Mouse (Mus musculus): ENCODE measurements around the gene Gm20388.

The Gm20388 gene

DNA sequence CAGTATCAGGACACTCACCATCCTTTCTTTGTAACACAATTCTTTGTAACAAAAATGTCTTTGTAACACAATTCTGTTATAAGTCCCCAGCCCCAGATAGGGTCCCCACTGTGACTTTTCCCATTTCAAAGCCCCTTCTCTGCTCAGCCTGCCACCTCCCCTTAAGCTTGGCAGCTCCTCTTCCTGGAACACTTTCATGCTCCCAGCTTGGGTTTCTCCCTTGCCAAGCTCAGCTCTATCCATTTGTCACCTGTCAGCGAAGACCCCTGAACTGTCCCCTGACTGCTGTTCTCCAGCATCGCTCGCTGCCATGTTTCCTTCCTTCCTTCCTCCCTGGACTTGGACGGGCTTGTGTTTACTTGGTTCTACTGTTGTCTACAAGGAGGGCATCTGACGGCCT, 2447.0 kb downstream of the Gm20388 start:
- DNase-seq (ENCODE audit: low spot score) = no peak

GRCm38 (mm10) chr8:122359111-122359775, 2448.6 kb downstream of the Gm20388 start:
- no peak for DNase-seq (ENCODE audit: low spot score)

- DNase-seq (ENCODE audit: low spot score) = no peak
These were observed 2450.2 kb downstream of the Gm20388 start, which contains the start of gene Trhr2 for GRCm38 (mm10) chr8:122360696-122361416. TSS of gene Trhr2 (minus strand) at chr8:122360746.

- no peak for DNase-seq (ENCODE audit: low spot score)
These were observed 2451.6 kb downstream of the Gm20388 start for GRCm38 (mm10) chr8:122362271-122362670.

GRCm38 (mm10) chr8:122362967-122363366, 2452.3 kb downstream of the Gm20388 start:
- DNase-seq (ENCODE audit: low spot score) = no peak

DNA sequence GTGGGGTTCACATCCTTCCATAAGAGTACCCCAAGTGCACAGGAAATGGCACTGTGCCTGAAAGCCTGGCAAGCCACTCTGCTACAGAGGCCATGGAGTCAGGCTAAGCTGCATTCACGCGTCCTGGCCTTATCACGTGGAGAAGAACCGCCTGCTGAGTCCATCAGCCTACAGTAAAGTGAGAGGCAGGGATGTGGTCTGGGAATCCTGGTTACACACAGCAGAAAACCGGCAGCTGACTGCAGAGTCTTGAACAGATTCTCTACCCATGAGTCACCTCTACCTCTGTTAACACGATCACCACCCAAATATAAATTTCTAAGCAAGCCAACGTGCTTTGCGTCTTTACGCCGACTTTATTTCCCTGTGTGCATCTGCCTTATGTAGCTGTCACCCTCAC, 2457.9 kb downstream of the Gm20388 start:
- no peak for DNase-seq (ENCODE audit: low spot score)

GRCm38 (mm10) chr8:122369665-122370064, 2459.0 kb downstream of the Gm20388 start:
- peak; percentile 78 for DNase-seq (ENCODE audit: low spot score)

DNA sequence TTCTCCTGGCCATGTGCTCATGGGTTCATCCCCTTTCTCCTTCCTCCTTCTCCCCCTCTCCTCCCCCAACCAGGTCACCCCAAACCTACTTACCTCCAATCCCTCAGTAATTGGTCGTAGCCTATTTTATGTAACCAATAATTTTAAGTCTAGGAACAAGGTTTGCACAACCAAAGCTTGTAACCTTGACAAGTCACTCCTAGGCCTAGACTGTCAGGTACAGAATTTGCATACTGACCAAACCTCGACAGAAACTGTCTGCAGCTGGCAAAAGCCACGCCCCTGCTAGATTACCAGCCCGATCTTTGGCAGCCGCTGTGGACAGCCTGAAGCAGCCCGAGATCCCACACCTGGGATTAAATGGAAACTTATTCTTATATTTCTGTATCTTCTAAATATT, 2461.1 kb downstream of the Gm20388 start:
- no peak for DNase-seq (ENCODE audit: low spot score)

DNA sequence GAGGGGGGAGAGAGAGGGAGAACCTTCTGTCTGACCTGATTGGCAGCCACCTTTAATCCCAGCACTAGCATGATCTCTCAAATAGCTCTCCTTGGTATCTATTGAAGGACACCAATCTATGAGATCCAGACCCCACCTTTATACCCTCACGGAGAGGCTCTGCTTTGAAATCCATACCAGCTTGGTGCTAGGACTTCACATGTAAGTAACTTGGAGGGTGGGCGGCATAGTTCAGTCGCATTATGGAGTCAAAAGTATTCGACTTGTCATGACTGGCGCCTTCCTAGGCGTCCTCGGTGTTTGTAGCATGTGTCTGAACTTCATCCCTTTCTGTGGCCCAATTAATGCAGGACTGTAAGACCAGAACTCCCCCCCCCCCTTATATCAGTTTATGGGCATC, 2464.7 kb downstream of the Gm20388 start:
- DNase-seq (ENCODE audit: low spot score) = no peak

GRCm38 (mm10) chr8:122375751-122376364, 2465.2 kb downstream of the Gm20388 start:
- DNase-seq (ENCODE audit: low spot score) = no peak

DNA sequence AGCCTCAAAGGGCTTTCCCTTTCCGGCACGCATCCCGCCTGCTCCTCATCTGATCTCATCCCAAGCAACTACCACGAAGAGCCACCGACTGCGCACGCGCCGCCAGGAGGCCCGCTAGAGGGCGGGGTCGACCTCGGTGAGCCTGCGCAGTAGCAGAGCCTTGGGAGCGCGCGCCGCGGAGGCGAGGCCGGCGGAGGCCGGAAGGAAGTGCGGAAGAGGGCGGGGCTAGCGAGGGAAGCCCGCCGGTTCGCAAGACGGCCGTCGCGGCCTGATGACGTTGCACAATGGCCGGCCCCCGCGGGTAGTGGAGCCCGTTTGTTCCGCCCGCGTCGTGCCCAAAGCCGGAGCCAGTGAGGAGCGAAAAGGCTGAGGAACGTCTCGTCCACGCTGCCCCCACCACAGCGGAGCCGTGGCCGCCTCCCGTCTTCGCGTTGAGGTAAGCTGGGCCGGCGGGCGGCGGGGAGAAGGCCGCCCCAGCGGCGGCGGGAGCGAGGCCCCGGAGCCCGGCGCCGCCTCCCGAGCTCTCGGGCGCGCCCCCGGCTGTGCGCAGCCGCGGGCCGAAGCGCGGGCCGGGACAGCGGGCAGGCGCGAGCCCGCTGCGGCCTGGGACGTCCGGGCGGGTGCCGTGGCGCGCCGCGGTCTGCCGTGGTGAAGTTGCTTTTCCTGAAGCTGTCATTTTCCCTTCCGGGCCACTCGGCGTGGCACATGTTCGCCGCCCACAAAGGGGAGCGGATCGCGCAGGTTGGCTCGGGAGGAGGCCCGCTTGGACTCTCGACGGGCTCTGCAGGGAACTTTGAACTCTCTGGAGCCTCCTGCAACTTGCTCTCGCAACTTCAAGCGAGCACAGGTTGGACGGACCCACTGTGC, 2466.0 kb downstream of the Gm20388 start, which contains the start of gene Zc3h18:
Gene Zc3h18 (plus strand): TSS at position 245 of the 867 bp plus-strand sequence.
- DNase-seq (ENCODE audit: low spot score) = peak; percentile 99

GRCm38 (mm10) chr8:122383039-122383438, 2472.4 kb downstream of the Gm20388 start:
- DNase-seq (ENCODE audit: low spot score) = no peak

GRCm38 (mm10) chr8:122389357-122389756, 2478.7 kb downstream of the Gm20388 start:
- no peak for DNase-seq (ENCODE audit: low spot score)

DNA sequence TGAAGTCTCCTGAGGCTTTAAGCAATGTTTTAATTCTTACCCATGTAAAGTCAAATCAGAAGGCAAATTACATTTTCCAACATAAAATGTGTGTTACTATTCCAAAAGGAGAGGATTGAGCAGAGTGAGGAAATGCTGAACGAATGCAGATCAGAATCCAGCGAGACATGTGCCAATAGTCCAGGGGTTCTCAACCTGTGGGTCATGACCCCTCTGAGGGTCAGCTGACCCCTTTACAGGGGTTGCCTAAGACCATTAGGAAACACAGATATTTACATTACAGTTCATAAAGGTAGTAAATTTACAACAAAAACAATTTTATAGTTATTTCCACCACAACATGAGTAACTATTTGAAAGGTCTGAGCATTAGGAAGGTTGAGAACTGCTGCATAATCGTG, 2480.1 kb downstream of the Gm20388 start:
- DNase-seq (ENCODE audit: low spot score) = no peak

DNA sequence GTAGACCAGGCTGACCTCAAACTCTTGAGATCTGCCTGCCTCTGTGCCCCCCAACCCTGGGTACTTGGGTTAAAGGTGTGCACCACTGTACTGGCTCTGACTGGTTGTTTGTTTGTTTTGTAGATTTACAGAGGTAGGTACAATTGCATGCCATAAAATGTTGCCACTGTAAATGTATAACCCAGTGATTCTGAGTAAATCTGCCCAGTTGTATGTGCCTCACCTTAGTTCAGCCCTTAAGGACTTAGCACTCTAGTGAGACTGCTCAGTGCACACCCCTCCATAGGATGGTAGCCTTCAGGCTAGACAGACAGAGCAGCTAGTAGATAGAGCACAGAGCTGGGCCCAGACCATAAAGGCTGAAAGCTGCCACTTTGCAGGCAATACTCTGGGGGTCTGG, 2483.1 kb downstream of the Gm20388 start:
- DNase-seq (ENCODE audit: low spot score) = no peak

DNA sequence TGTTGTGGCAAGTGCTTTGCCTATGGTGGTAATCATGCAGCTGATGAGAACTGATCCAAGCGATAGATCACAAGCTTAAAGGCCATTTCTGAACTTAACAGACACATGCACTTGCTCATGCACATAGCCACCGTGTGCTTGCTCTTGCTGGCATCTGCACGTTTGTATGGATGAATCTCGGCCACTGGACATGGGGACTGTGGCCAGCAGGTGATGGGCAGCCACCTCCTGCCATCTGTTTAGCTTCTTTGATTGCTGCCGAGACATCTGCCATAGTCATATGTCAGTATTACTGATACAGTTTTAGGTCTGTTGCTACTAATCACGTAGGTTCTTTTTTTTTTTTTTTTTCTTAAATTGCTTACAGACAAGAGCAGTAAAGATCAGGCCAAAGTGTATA, 2484.7 kb downstream of the Gm20388 start:
- DNase-seq (ENCODE audit: low spot score) = no peak

DNA sequence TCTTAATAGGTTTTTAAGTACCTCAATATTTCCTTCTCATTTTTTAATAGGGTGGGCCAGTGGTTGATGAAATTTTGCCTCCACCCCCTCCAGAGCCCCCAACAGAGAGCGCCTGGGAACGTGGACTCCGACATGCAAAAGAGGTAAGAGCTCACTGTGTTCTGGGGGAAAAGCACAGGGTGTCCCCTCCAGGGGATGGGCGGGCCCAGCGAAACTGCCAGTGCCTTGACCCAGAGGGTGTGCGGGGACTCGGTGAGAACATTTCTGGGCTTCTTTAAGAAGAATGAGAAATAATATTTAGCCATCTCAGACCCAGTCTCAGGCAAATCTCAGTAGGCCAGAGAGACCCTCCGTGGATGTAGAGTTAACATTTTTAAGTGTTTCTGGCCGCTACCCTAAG, 2487.5 kb downstream of the Gm20388 start:
- no peak for DNase-seq (ENCODE audit: low spot score)

DNA sequence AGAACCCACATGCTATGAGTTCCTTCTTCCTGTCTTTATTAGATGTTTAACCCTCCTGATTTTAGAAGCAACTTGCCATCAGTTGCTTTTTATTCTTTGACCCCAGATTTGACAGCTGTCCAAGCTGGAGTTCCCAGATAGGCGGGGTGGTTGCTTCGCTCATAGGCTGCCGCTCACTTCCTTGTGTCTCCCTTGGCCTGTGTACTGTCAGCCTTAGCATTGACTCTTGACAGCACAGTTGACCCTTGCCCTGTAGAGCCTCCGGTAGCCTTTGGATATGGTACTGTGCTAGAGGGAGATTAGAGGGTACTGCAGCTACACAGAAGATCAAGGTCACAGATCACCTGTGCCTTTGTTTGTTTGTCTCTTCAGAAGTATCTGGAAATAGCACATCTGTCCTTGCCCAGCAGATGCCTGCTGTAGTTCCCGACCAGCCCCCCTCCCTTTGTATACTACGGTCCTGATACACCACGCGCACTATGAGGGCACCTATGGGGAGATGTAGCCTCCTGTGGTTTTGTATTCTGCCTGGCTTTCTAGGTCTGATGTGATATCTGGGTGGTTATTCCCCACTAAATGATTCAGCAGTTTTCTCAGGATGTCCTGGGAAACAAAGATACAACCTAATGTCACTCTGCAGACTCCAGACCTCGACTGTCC, 2494.6 kb downstream of the Gm20388 start:
- DNase-seq (ENCODE audit: low spot score) = no peak

DNA sequence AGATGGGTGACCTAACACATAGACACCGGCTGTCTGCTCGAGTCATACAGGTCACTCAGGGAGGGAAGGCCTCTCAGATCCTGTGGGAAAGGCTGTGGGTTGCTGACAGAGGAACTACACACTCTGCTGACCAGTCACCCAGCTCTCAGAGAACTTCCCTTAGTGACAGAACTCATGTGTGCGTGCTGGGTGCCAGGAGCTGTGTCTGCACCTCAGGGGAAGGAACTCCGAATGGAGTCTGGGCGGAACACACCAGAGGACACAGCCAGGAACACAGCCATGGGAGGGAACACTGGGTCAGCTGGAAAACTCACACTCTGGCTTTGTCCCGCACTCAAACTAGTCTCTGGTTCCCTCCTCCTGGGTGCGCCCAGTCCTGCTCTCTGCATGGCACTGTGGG, 2497.0 kb downstream of the Gm20388 start:
- DNase-seq (ENCODE audit: low spot score) = no peak

DNA sequence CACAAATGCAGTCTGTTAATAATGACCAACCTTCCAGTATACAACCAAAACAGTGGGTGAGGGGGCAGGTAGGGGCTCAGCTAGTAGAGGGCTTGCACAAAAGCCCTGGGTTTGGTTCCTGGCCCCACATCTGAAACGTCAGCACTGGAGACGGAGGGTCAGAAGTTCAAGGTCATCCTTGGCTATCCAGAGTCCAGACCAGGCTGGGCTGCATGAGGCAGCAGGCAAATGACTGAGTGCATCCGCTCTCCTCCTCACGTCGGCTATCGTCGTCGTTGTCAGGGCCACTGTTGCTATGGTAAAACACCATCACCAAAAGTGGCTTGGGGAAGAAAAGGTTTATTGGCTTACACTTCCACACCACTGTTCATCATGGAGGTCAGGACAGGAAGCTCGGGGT, 2503.7 kb downstream of the Gm20388 start:
- DNase-seq (ENCODE audit: low spot score) = no peak

- no peak for DNase-seq (ENCODE audit: low spot score)
These were observed 2504.9 kb downstream of the Gm20388 start for GRCm38 (mm10) chr8:122415554-122415953.

Measured in urinary bladder, postnatal 25 days (tissue).